Mouse (Mus musculus): ENCODE results near the gene Acot8. TPM values are rescaled to one million over a fixed set of nuclear protein-coding genes. Genes with fewer than 3 reads are reported as not detected.
A peak's percentile ranks its signal among the peaks of the same experiment; 100 is the strongest.
"Not testable (repeated sequence)": the region's sequence is repeated elsewhere in the genome, so short reads cannot be mapped to it uniquely, and the experiment has no call there.

The Acot8 gene
- polyA plus RNA-seq, 1 experiment from 2014 or later = 18.8 TPM

- DNase-seq (no peak), ATAC-seq (ENCODE audit: low read depth) (no peak)
- Histone ChIP-seq H3K27ac (no peak overlapping the region), H3K9ac (no peak overlapping the region), H3K27me3 (no peaks in the 10 kb centered on the region), H3K4me2 (no peak overlapping the region), H3K4me3 (replicated peaks) (no peak overlapping the region), H3K4me1 (replicated peaks) (peaks cover 35% of the 10 kb centered on the region), H3K9me3 (replicated peaks) (no peaks in the 10 kb centered on the region), H3K36me3 (peaks cover 22% of the 10 kb centered on the region)
- 67% methylated on average over 2 of the region's 2 CpGs for WGBS (ENCODE audit: insufficient replicate concordance)
Measured at GRCm38 (mm10) chr2:164813557-164813956, 8.9 kb upstream of the Acot8 start.

- no peak for ATAC-seq (ENCODE audit: low read depth)
- peak overlapping the region; percentile 90; the same call in 1 of the 2 replicates for H3K9ac ChIP-seq
- H3K9me3 ChIP-seq (replicated peaks) = no peaks in the 10 kb centered on the region
- DNase-seq = no peak
- peak overlapping the region; percentile 16; the same call in 1 of the 2 replicates for H3K27ac ChIP-seq
- 70% methylated on average over 7 of the region's 7 CpGs for WGBS (ENCODE audit: insufficient replicate concordance)
- H3K4me1 ChIP-seq (replicated peaks) = peaks cover 35% of the 10 kb centered on the region
- peak overlapping the region; percentile 92 for H3K4me2 ChIP-seq
- H3K27me3 ChIP-seq = no peaks in the 10 kb centered on the region
- H3K4me3 ChIP-seq (replicated peaks) = peak overlapping the region; percentile 86; the same call in 1 of the 2 replicates
- H3K36me3 ChIP-seq = peaks cover 26% of the 10 kb centered on the region
Measured at GRCm38 (mm10) chr2:164806614-164807013, 1.9 kb upstream of the Acot8 start.

GRCm38 (mm10) chr2:164805332-164805718 is 643 bp upstream of the Acot8 start:
- peaks cover 37% of the 10 kb centered on the region for H3K36me3 ChIP-seq
- peak overlapping the region; percentile 92 for H3K4me2 ChIP-seq
- H3K4me1 ChIP-seq (replicated peaks) = peaks cover 35% of the 10 kb centered on the region
- H3K9ac ChIP-seq = peak overlapping the region; percentile 90
- ATAC-seq (ENCODE audit: low read depth) (peak; percentile 78), DNase-seq (no peak)
- under 1% methylated on average over 21 of the region's 21 CpGs for WGBS (ENCODE audit: insufficient replicate concordance)
- no peaks in the 10 kb centered on the region for H3K9me3 ChIP-seq (replicated peaks)
- peak overlapping the region; percentile 99 for H3K27ac ChIP-seq
- no peaks in the 10 kb centered on the region for H3K27me3 ChIP-seq
- peak overlapping the region; percentile 86 for H3K4me3 ChIP-seq (replicated peaks)

- ATAC-seq (ENCODE audit: low read depth) (no peak), DNase-seq (no peak)
- WGBS (ENCODE audit: insufficient replicate concordance) = 57% methylated on average over 1 of the region's 1 CpGs
- Histone ChIP-seq H3K27me3 (no peaks in the 10 kb centered on the region), H3K9ac (peak overlapping the region; percentile 89), H3K4me1 (replicated peaks) (peaks cover 35% of the 10 kb centered on the region), H3K36me3 (peaks cover 42% of the 10 kb centered on the region), H3K27ac (peak overlapping the region; percentile 87), H3K9me3 (replicated peaks) (no peaks in the 10 kb centered on the region), H3K4me3 (replicated peaks) (peak overlapping the region; percentile 86), H3K4me2 (peak overlapping the region; percentile 79)
Measured at GRCm38 (mm10) chr2:164803921-164804313, 765 bp downstream of the Acot8 start.

GRCm38 (mm10) chr2:164803201-164803920 is 1.3 kb downstream of the Acot8 start:
- 76% methylated on average over 16 of the region's 16 CpGs for WGBS (ENCODE audit: insufficient replicate concordance)
- ATAC-seq (ENCODE audit: low read depth) (no peak), DNase-seq (no peak)
- no peaks in the 10 kb centered on the region for H3K9me3 ChIP-seq (replicated peaks)
- H3K4me3 ChIP-seq (replicated peaks) = peak overlapping the region; percentile 86
- peaks cover 42% of the 10 kb centered on the region for H3K36me3 ChIP-seq
- H3K27ac ChIP-seq = peak overlapping the region; percentile 87
- peak overlapping the region; percentile 79 for H3K4me2 ChIP-seq
- H3K4me1 ChIP-seq (replicated peaks) = peaks cover 35% of the 10 kb centered on the region
- H3K9ac ChIP-seq = peak overlapping the region; percentile 89
- H3K27me3 ChIP-seq = no peaks in the 10 kb centered on the region

GRCm38 (mm10) chr2:164800252-164801004 is 4.3 kb downstream of the Acot8 start:
- H3K36me3 ChIP-seq = peaks cover 69% of the 10 kb centered on the region
- no peak overlapping the region for H3K4me2 ChIP-seq
- no peak overlapping the region for H3K27ac ChIP-seq
- no peaks in the 10 kb centered on the region for H3K9me3 ChIP-seq (replicated peaks)
- H3K27me3 ChIP-seq = no peaks in the 10 kb centered on the region
- H3K4me1 ChIP-seq (replicated peaks) = peaks cover 16% of the 10 kb centered on the region
- no peak overlapping the region for H3K4me3 ChIP-seq (replicated peaks)
- no peak overlapping the region for H3K9ac ChIP-seq
- WGBS (ENCODE audit: insufficient replicate concordance) = 81% methylated on average over 13 of the region's 13 CpGs
- no peak for DNase-seq
- no peak for ATAC-seq (ENCODE audit: low read depth)

GRCm38 (mm10) chr2:164798554-164798953 is 6.1 kb downstream of the Acot8 start:
- Histone ChIP-seq H3K36me3 (peaks cover 83% of the 10 kb centered on the region), H3K4me1 (replicated peaks) (peaks cover 19% of the 10 kb centered on the region)
- not testable (repeated sequence) for DNase-seq; ATAC-seq (ENCODE audit: low read depth); H3K9me3 ChIP-seq (replicated peaks); H3K27me3 ChIP-seq; H3K27ac ChIP-seq; H3K9ac ChIP-seq; H3K4me3 ChIP-seq (replicated peaks); H3K4me2 ChIP-seq
- 71% methylated on average over 6 of the region's 6 CpGs for WGBS (ENCODE audit: insufficient replicate concordance)

GRCm38 (mm10) chr2:164795868-164796267 is 8.8 kb downstream of the Acot8 start:
- H3K36me3 ChIP-seq = peaks cover 90% of the 10 kb centered on the region
- H3K4me3 ChIP-seq (replicated peaks) = no peak overlapping the region
- 72% methylated on average over 4 of the region's 4 CpGs for WGBS (ENCODE audit: insufficient replicate concordance)
- peaks cover 11% of the 10 kb centered on the region for H3K4me1 ChIP-seq (replicated peaks)
- no peaks in the 10 kb centered on the region for H3K9me3 ChIP-seq (replicated peaks)
- no peak overlapping the region for H3K9ac ChIP-seq
- DNase-seq (no peak), ATAC-seq (ENCODE audit: low read depth) (no peak)
- H3K27me3 ChIP-seq = no peaks in the 10 kb centered on the region
- no peak overlapping the region for H3K27ac ChIP-seq
- no peak overlapping the region for H3K4me2 ChIP-seq

GRCm38 (mm10) chr2:164794293-164794692 is 10.4 kb downstream of the Acot8 start:
- WGBS (ENCODE audit: insufficient replicate concordance) = 38% methylated on average over 5 of the region's 5 CpGs
- ATAC-seq (ENCODE audit: low read depth) (peak; percentile 73), DNase-seq (peak; percentile 71)
- Histone ChIP-seq H3K4me3 (replicated peaks) (no peak overlapping the region), H3K9ac (no peak overlapping the region), H3K9me3 (replicated peaks) (no peaks in the 10 kb centered on the region), H3K4me1 (replicated peaks) (peaks cover 22% of the 10 kb centered on the region), H3K27me3 (no peaks in the 10 kb centered on the region), H3K4me2 (no peak overlapping the region), H3K36me3 (peaks cover 88% of the 10 kb centered on the region), H3K27ac (no peak overlapping the region; the same call in 1 of the 2 replicates)

GRCm38 (mm10) chr2:164793772-164794171 is 10.9 kb downstream of the Acot8 start:
- no peak overlapping the region; the same call in 1 of the 2 replicates for H3K9ac ChIP-seq
- no peak overlapping the region for H3K4me3 ChIP-seq (replicated peaks)
- ATAC-seq (ENCODE audit: low read depth) (no peak), DNase-seq (no peak)
- peaks cover 26% of the 10 kb centered on the region for H3K4me1 ChIP-seq (replicated peaks)
- 0 out of 2 replicates have a peak overlapping the region, but pooled peaks have one; percentile 13 for H3K27ac ChIP-seq
- 81% methylated on average over 2 of the region's 2 CpGs for WGBS (ENCODE audit: insufficient replicate concordance)
- H3K36me3 ChIP-seq = peaks cover 86% of the 10 kb centered on the region
- no peak overlapping the region for H3K4me2 ChIP-seq
- H3K9me3 ChIP-seq (replicated peaks) = no peaks in the 10 kb centered on the region
- H3K27me3 ChIP-seq = no peaks in the 10 kb centered on the region

- no peaks in the 10 kb centered on the region for H3K9me3 ChIP-seq (replicated peaks)
- ATAC-seq (ENCODE audit: low read depth) = peak; percentile 34; the same call in 1 of the 2 replicates
- no peak overlapping the region; the same call in 1 of the 2 replicates for H3K9ac ChIP-seq
- peaks cover 83% of the 10 kb centered on the region for H3K36me3 ChIP-seq
- no peak overlapping the region for H3K4me2 ChIP-seq
- H3K27me3 ChIP-seq = no peaks in the 10 kb centered on the region
- H3K4me1 ChIP-seq (replicated peaks) = peaks cover 31% of the 10 kb centered on the region
- 0 out of 2 replicates have a peak overlapping the region, but pooled peaks have one; percentile 13 for H3K27ac ChIP-seq
- 86% methylated on average over 3 of the region's 3 CpGs for WGBS (ENCODE audit: insufficient replicate concordance)
- H3K4me3 ChIP-seq (replicated peaks) = no peak overlapping the region
- DNase-seq = no peak
Measured at GRCm38 (mm10) chr2:164793236-164793635, 11.4 kb downstream of the Acot8 start.

All from liver, embryonic 13.5 days (tissue).